Mouse (Mus musculus) liver, adult 2 months (tissue): ENCODE results near the gene Cyp2g1.
"Not testable (repeated sequence)": the region's sequence is repeated elsewhere in the genome, so short reads cannot be mapped to it uniquely, and the experiment has no call there.

Experiments
- CTCF ChIP-seq: fragments of 200-500 bp; IDR thresholded peaks from 2 replicates; pipeline ENCODE4 v1.5.1; 2011; ENCODE audit warnings: low read depth, low read length, control low read depth
- POLR2A ChIP-seq: fragments of 200-500 bp; IDR thresholded peaks from 2 replicates; pipeline ENCODE4 v1.6.1; 2011; ENCODE audit warnings: low read length, control low read depth; ENCODE audit not compliant: insufficient read depth; ENCODE audit errors: extremely low read depth

DNA sequence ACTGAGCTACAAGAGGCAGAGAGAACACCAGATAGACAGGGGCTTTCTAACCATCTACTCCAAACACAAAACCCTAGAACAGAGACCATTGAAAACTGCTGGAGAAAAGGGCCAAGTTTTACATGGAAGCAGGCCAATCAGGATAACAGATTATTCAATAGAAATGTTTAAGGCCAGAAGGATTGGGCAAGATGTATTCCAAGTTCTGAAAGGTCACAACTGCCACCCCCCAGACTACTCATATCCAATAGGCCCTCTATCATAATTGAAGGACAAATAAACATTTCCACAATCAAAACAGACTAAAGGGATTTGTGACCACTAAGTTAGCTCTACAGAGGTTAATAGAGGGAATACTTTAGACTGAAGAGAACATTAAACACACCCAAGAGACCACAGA, 41.4 kb downstream of the Cyp2g1 start:
- TF ChIP-seq CTCF, POLR2A: not testable (repeated sequence)
